Mouse (Mus musculus) splenic B cell, adult 2 months (primary cell): ENCODE measurements around the gene Ift81.
"Not testable (repeated sequence)": the region's sequence is repeated elsewhere in the genome, so short reads cannot be mapped to it uniquely, and the experiment has no call there.

Experiments used
- DNase-seq: peaks from one replicate; pipeline ENCODE4 v3.0.0-alpha.2; 2011; ENCODE audit warnings: low read depth, low spot score
- H3K27me3 ChIP-seq: 2 replicates; pipeline ENCODE4 v1.6.1; 2012; ENCODE audit warnings: mild to moderate bottlenecking, low read length, moderate library complexity, mixed read lengths; ENCODE audit not compliant: control insufficient read depth, poor library complexity, insufficient read depth, severe bottlenecking
- H3K36me3 ChIP-seq: 2 replicates; pipeline ENCODE4 v1.6.1; 2012; ENCODE audit warnings: mild to moderate bottlenecking, low read length, moderate library complexity, mixed read lengths; ENCODE audit not compliant: control insufficient read depth, poor library complexity, insufficient read depth, severe bottlenecking

Ift81 gene

GRCm38 (mm10) chr5:122613908-122614732, at the start of gene Ift81:
Ift81 (minus strand) TSS chr5:122614518.
- DNase-seq: peak; percentile 97
- no peaks in the 10 kb centered on the region for H3K27me3 ChIP-seq
- H3K36me3 ChIP-seq: no peaks in the 10 kb centered on the region

GRCm38 (mm10) chr5:122662501-122662900, 48.2 kb upstream of the Ift81 start:
- no peaks in the 10 kb centered on the region for H3K36me3 ChIP-seq
- DNase-seq: no peak
- H3K27me3 ChIP-seq: no peaks in the 10 kb centered on the region

DNA sequence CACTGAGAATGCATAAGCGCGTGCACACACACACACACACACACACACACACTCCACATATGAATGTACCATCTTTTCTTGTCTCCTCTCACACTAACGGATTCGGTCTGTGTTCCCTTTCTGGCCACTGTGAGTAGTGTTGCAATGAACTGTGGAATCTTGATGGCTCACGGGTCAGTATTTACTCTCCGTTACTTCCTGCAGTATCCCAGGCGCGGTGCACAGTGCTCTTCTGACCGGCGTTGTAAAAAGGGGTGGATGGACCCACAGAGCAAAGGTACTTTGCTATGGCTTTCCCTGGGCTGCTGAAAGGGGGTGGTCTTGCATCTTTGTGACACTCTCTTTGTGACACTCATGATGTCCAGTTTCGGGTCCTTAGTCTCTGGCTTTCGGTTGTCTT, 42.5 kb upstream of the Ift81 start:
- no peak for DNase-seq
- Histone ChIP-seq H3K27me3 (no peaks in the 10 kb centered on the region), H3K36me3 (no peaks in the 10 kb centered on the region)

- DNase-seq: no peak
- Histone ChIP-seq H3K27me3 (no peaks in the 10 kb centered on the region), H3K36me3 (no peaks in the 10 kb centered on the region)
Observed at GRCm38 (mm10) chr5:122654268-122654573, 39.9 kb upstream of the Ift81 start.

GRCm38 (mm10) chr5:122653446-122654267, 39.3 kb upstream of the Ift81 start:
- Histone ChIP-seq H3K36me3 (no peaks in the 10 kb centered on the region), H3K27me3 (no peaks in the 10 kb centered on the region)
- peak; percentile 54 for DNase-seq

- Histone ChIP-seq H3K27me3 (no peaks in the 10 kb centered on the region), H3K36me3 (no peaks in the 10 kb centered on the region)
- no peak for DNase-seq
Observed at GRCm38 (mm10) chr5:122653112-122653445, 38.8 kb upstream of the Ift81 start.

DNA sequence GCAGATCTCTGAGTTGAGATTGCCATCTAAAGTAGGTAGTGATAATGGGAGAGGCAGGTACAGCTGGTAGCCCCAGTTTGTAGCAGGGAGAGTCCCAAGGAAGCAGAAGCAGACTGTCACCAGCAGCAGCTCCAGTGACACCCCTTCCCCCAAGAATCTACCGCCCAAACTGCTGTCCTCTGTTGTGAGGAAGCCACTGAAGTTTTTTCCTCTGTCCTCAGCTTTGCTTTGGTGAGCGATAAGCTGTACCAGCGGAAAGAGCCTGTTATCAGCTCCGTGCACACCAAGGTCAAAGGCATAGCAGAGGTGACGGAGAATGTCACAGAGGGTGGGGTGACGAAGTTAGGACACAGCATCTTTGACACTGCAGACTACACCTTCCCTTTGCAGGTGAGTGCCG, 38.2 kb upstream of the Ift81 start:
- peak; percentile 29 for DNase-seq
- Histone ChIP-seq H3K36me3 (no peaks in the 10 kb centered on the region), H3K27me3 (no peaks in the 10 kb centered on the region)

DNA sequence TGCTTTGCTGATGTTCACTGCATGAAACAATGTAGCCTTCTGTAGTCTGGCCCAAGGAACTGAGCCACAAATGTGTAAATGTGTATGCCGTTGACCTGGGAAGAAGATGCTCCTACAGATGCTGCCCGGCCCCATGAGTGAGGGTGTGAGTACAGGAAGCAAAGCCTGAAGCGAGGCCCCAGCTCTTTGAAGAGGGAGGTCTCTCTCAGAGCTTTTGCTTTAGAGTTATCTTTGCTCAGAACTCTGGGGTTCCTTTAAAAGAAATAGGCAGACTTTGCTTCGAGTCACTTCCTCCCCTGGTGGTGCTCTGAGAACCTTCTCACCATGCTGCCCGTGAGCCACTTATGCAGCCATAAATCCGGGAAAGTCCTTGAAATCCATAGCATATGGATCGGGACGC, 35.8 kb upstream of the Ift81 start:
- H3K36me3 ChIP-seq: no peaks in the 10 kb centered on the region
- no peaks in the 10 kb centered on the region for H3K27me3 ChIP-seq
- DNase-seq: no peak

DNA sequence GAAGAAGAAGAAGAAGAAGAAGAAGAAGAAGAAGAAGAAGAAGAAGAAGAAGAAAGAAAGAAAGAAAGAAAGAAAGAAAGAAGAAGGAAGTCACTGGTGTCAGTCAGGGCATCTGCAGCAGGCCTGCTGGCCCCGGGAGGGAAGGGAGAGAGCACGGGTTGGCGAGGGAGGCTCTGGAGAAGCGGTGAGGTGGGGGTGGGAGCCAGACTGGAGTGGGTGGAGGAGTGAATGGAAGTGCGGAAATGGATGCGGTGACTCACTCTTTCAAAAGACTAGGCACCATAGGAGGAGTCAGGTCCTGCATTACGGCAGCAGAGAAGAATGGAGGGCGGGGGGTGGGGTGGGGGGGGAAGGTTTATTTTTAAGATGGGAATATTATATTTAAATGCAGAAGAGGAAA, 34.9 kb upstream of the Ift81 start:
- no peak for DNase-seq
- H3K36me3 ChIP-seq: no peaks in the 10 kb centered on the region

DNA sequence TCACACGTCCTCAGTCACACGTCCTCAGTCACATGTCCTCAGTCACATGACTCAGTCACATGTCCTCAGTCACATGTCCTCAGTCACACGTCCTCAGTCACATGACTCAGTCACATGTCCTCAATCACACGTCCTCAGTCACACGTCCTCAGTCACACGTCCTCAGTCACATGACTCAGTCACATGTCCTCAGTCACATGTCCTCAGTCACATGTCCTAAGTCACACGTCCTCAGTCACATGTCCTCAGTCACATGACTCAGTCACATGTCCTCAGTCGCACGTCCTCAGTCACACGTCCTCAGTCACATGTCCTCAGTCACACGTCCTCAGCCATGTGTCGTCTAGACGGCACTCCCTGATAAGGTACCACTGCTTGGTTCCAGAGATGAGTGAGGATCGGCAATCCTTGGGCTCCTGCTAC, 33.6 kb upstream of the Ift81 start:
- peak; percentile 59 for DNase-seq
- not testable (repeated sequence) for H3K27me3 ChIP-seq, H3K36me3 ChIP-seq

More for the DNA sequence above, 34.9 kb upstream of the Ift81 start:
- no peaks in the 10 kb centered on the region for H3K27me3 ChIP-seq

GRCm38 (mm10) chr5:122647256-122647924, 33.1 kb upstream of the Ift81 start:
- DNase-seq: peak; percentile 53
- H3K36me3 ChIP-seq: no peaks in the 10 kb centered on the region
- no peaks in the 10 kb centered on the region for H3K27me3 ChIP-seq

GRCm38 (mm10) chr5:122646050-122646449, 31.7 kb upstream of the Ift81 start:
- no peaks in the 10 kb centered on the region for H3K36me3 ChIP-seq
- no peaks in the 10 kb centered on the region for H3K27me3 ChIP-seq
- no peak for DNase-seq

DNA sequence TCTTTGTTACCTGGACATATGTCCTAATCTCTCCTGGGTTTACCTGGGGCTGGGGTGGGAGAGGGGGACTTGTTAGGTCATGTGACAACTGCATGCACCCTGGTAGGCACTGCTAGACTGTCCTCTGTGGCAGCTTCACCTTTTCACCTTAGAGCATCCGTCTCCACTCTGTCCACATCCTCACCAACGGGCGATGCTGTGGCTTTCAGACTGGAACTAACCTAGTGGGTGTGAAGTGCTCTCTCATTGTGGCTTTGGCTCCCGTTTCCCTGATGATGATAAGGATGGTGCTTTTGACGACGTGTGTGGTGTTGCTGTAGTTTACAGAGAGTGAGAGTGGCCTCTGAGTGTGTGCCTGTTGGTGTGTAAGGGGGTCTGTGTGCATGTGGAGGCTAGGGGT, 31.0 kb upstream of the Ift81 start:
- DNase-seq: no peak
- Histone ChIP-seq H3K27me3 (no peaks in the 10 kb centered on the region), H3K36me3 (no peaks in the 10 kb centered on the region)

DNA sequence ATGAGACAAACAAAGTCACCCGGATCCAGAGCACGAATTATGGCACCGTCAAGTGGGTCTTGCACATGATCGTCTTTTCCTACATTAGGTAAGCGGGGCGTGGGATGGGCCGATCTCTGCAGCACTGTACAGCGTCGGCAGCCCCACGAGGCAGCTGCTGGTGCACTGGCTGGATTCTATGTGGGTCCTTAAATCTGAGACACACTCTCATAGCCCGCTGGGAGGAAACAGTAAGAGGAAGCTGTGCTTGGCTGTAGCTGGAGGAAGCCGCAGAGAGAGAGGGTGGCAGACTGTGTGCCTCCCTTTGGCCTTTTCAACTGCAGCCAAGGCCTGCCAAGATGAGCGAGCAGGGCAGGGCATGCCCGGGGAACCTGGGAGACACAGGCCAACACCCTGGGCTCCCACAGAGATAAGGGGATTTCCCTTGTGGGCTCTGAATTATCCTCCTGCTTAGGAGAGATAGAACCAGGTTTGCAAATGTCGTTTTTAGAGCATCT, 29.8 kb upstream of the Ift81 start:
- Histone ChIP-seq H3K27me3 (no peaks in the 10 kb centered on the region), H3K36me3 (no peaks in the 10 kb centered on the region)
- peak; percentile 73 for DNase-seq

- Histone ChIP-seq H3K27me3 (no peaks in the 10 kb centered on the region), H3K36me3 (no peaks in the 10 kb centered on the region)
- peak; percentile 47 for DNase-seq
Observed at GRCm38 (mm10) chr5:122643701-122644100, 29.4 kb upstream of the Ift81 start, which contains the start of gene P2rx7. P2rx7 (plus strand) TSS chr5:122643911.
